Mouse (Mus musculus) liver, postnatal 0 days (tissue): ENCODE results near the gene Yeats2. TPM values are rescaled to one million over a fixed set of nuclear protein-coding genes. Genes with fewer than 3 reads are reported as not detected.

Source experiments
- ATAC-seq: fragments of 200-750 bp; cut with Nextera tagmentation; 2 replicates; pipeline ENCODE4 v1.8.0; 2017; ENCODE audit warnings: mild to moderate bottlenecking, moderate library complexity
- DNase-seq: peaks from one replicate; pipeline ENCODE4 v3.0.0-alpha.2; 2016
- H3K27ac ChIP-seq: fragments of 300-500 bp; sonication (generic); 2 replicates; pipeline ENCODE4 v1.5.1; 2014; ENCODE audit warnings: antibody characterized with exemption, moderate library complexity, mild to moderate bottlenecking, low read depth
- H3K27me3 ChIP-seq: fragments of 300-500 bp; sonication (generic); 2 replicates; pipeline ENCODE4 v1.6.1; 2014; ENCODE audit warnings: low read length, control low read depth, mixed read lengths; ENCODE audit not compliant: insufficient read depth
- H3K36me3 ChIP-seq: fragments of 300-500 bp; sonication (generic); replicated peaks from 2 replicates; pipeline ENCODE4 v1.6.1; 2014; ENCODE audit warnings: mild to moderate bottlenecking, control low read depth, low read length, moderate library complexity, mixed read lengths; ENCODE audit not compliant: insufficient read depth
- H3K4me1 ChIP-seq: fragments of 300-500 bp; sonication (generic); 2 replicates; pipeline ENCODE4 v1.6.1; 2014; ENCODE audit warnings: antibody characterized with exemption, mild to moderate bottlenecking, control low read depth; ENCODE audit not compliant: insufficient read depth
- H3K4me2 ChIP-seq: fragments of 300-500 bp; sonication (generic); 2 replicates; pipeline ENCODE4 v1.6.1; 2014; ENCODE audit warnings: low read depth, mild to moderate bottlenecking, low read length, moderate library complexity, mixed read lengths
- H3K4me3 ChIP-seq: fragments of 300-500 bp; sonication (generic); 2 replicates; pipeline ENCODE4 v1.5.1; 2014; ENCODE audit warnings: low read depth, low read length
- H3K9ac ChIP-seq: fragments of 300-500 bp; sonication (generic); replicated peaks from 2 replicates; pipeline ENCODE4 v1.6.1; 2014; ENCODE audit warnings: mild to moderate bottlenecking, moderate library complexity
- H3K9me3 ChIP-seq: fragments of 300-500 bp; sonication (generic); 2 replicates; pipeline ENCODE4 v1.6.1; 2016; ENCODE audit warnings: mild to moderate bottlenecking, control low read depth, low read length, mixed read lengths
- CTCF ChIP-seq: sonication (generic); IDR thresholded peaks from 2 replicates; pipeline ENCODE4 v1.5.1; 2016; ENCODE audit warnings: antibody characterized with exemption, low read depth
- EP300 ChIP-seq: IDR thresholded peaks from 2 replicates; pipeline ENCODE4 v1.6.1; 2016; ENCODE audit warnings: antibody characterized with exemption, low read depth, mild to moderate bottlenecking
- WGBS: fragments of 180-500 bp; shearing (Covaris S2); extraction: QIAGEN DNeasy Blood & Tissue Kit; methylation state at CpG from one replicate; pipeline ENCODE4 v1.1.7; 2014; ENCODE audit not compliant: insufficient replicate concordance; 5-methylcytosine and 5-hydroxymethylcytosine counted together
- polyA plus RNA-seq: library from polyadenylated mRNA; unstranded; fragments of >200 nt; fragmentation: Nextera tagmentation; extraction: Ambion mirVana; gene quantifications from 2 replicates; pipeline ENCODE4 v1.2.1, GENCODE M21; 2015

Gene Yeats2
- polyA plus RNA-seq, 1 experiment from 2014 or later = 2.0 TPM

DNA sequence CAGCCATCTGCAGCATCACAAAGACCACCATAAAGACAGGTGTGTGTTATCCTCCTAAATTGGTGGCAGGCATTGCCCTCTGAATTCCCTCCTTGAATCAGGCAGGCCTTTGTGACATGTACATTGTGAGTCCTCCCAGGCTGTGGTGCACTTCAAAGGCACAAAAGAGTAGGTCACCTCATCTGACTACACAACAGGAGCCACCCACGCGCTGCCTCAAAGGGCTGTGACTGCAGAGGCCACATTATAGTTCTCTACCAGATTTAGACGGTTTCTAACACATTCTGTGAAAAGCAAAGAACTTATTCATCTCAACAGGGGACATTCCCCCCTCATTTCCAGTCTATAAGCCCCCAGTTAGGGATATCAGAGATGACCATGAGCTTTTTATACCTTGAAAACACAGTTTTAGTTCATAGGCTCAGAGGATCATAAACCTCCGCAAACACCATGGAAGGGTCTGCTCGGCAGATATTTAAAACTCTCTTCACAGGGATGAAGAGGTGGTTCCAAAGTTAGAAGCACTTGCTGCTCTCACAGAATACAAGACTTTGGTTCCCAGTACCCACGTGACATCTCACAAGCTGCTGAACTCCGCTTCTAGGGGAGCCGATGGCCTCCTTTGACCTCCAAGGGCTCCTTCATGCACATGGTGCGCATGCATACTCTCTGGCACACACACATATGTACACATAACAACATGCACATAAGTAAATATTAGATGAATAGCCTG lies 107.7 kb downstream of the Yeats2 start:
- whole genome bisulfite sequencing = 83% methylated on average over 9 of the region's 9 CpGs
- no peaks in the 10 kb centered on the region for H3K36me3 ChIP-seq
- TF ChIP-seq CTCF (no peak), EP300 (no peak)
- ATAC-seq (no peak), DNase-seq (no peak)
- no peak overlapping the region for H3K4me2 ChIP-seq
- H3K9me3 ChIP-seq = no peaks in the 10 kb centered on the region
- H3K4me3 ChIP-seq = no peak overlapping the region
- H3K9ac ChIP-seq = no peak overlapping the region
- no peaks in the 10 kb centered on the region for H3K4me1 ChIP-seq
- no peaks in the 10 kb centered on the region for H3K27me3 ChIP-seq
- no peak overlapping the region for H3K27ac ChIP-seq

GRCm38 (mm10) chr16:20257926-20258325 lies 117.1 kb downstream of the Yeats2 start:
- no peaks in the 10 kb centered on the region for H3K4me1 ChIP-seq
- H3K27ac ChIP-seq = no peak overlapping the region
- H3K4me3 ChIP-seq = no peak overlapping the region
- no peak for DNase-seq
- TF ChIP-seq EP300 = no peak
- no peak overlapping the region for H3K4me2 ChIP-seq
- H3K36me3 ChIP-seq = no peaks in the 10 kb centered on the region
- no peak overlapping the region for H3K9ac ChIP-seq
- no peaks in the 10 kb centered on the region for H3K27me3 ChIP-seq
- ATAC-seq = no peak
- 81% methylated on average over 5 of the region's 5 CpGs for WGBS
- H3K9me3 ChIP-seq = no peaks in the 10 kb centered on the region

DNA sequence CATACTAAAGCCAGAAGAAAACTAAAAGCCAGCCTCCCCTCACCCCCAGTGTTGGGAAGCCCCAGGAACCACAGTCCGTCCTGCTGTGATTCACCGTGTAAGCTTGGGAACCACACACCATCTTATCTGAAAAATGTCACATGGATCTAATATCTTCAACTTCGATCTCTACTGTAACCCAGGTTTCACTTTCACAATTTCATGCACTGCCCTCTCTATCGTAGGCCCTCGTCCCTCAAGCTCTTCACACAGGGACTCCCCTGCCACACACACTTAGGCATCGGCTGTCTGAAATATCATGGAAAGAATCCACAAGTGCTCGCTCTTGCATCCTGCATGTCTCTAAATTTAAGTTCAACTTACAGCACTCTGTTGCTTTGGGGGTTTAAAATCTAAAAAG lies 124.2 kb downstream of the Yeats2 start:
- Histone ChIP-seq H3K4me2 (no peak overlapping the region), H3K27ac (no peak overlapping the region), H3K27me3 (no peaks in the 10 kb centered on the region), H3K36me3 (no peaks in the 10 kb centered on the region), H3K9ac (no peak overlapping the region), H3K4me3 (no peak overlapping the region), H3K9me3 (no peaks in the 10 kb centered on the region), H3K4me1 (no peaks in the 10 kb centered on the region)
- DNase-seq = no peak
- 65% methylated on average over 7 of the region's 7 CpGs for WGBS
- TF ChIP-seq EP300 = no peak
- no peak for TF ChIP-seq CTCF
- ATAC-seq = no peak

GRCm38 (mm10) chr16:20271339-20271738 lies 130.5 kb downstream of the Yeats2 start:
- Histone ChIP-seq H3K9ac (no peak overlapping the region), H3K36me3 (no peaks in the 10 kb centered on the region), H3K4me1 (no peaks in the 10 kb centered on the region), H3K4me2 (no peak overlapping the region), H3K4me3 (no peak overlapping the region), H3K27ac (no peak overlapping the region), H3K9me3 (no peaks in the 10 kb centered on the region), H3K27me3 (no peaks in the 10 kb centered on the region)
- TF ChIP-seq CTCF = no peak
- TF ChIP-seq EP300 = no peak
- WGBS = 54% methylated on average over 4 of the region's 4 CpGs
- DNase-seq (no peak), ATAC-seq (no peak)

GRCm38 (mm10) chr16:20272994-20273393 lies 132.1 kb downstream of the Yeats2 start:
- ATAC-seq = no peak
- H3K9me3 ChIP-seq = no peaks in the 10 kb centered on the region
- H3K4me3 ChIP-seq = no peak overlapping the region
- TF ChIP-seq CTCF (no peak), EP300 (no peak)
- H3K4me2 ChIP-seq = no peak overlapping the region
- WGBS = 25% methylated on average over 3 of the region's 3 CpGs
- no peaks in the 10 kb centered on the region for H3K36me3 ChIP-seq
- H3K27me3 ChIP-seq = no peaks in the 10 kb centered on the region
- DNase-seq = no peak
- H3K4me1 ChIP-seq = no peaks in the 10 kb centered on the region
- no peak overlapping the region for H3K27ac ChIP-seq
- no peak overlapping the region for H3K9ac ChIP-seq

- 80% methylated on average over 5 of the region's 5 CpGs for WGBS
Observed at GRCm38 (mm10) chr16:20279395-20279794, 138.5 kb downstream of the Yeats2 start.

More at GRCm38 (mm10) chr16:20279395-20279794, 138.5 kb downstream of the Yeats2 start:
- H3K36me3 ChIP-seq = peaks cover 43% of the 10 kb centered on the region
- no peaks in the 10 kb centered on the region for H3K9me3 ChIP-seq
- no peak overlapping the region for H3K9ac ChIP-seq
- DNase-seq (no peak), ATAC-seq (no peak)
- H3K4me2 ChIP-seq = no peak overlapping the region
- TF ChIP-seq EP300 (no peak), CTCF (no peak)
- H3K27me3 ChIP-seq = no peaks in the 10 kb centered on the region
- H3K4me1 ChIP-seq = no peaks in the 10 kb centered on the region
- no peak overlapping the region for H3K4me3 ChIP-seq
- no peak overlapping the region for H3K27ac ChIP-seq
